Mouse (Mus musculus) spleen, postnatal 36 days (tissue): ENCODE measurements around the gene Slc29a1.
A peak's percentile ranks its signal among the peaks of the same experiment; 100 is the strongest.

Experiments
- DNase-seq, 2 experiments: peaks; one replicate each; pipeline ENCODE4 v3.0.0; 2022; ENCODE audit warnings: low spot score in 2 of 2, mixed read lengths in 1 of 2

The Slc29a1 gene

DNA sequence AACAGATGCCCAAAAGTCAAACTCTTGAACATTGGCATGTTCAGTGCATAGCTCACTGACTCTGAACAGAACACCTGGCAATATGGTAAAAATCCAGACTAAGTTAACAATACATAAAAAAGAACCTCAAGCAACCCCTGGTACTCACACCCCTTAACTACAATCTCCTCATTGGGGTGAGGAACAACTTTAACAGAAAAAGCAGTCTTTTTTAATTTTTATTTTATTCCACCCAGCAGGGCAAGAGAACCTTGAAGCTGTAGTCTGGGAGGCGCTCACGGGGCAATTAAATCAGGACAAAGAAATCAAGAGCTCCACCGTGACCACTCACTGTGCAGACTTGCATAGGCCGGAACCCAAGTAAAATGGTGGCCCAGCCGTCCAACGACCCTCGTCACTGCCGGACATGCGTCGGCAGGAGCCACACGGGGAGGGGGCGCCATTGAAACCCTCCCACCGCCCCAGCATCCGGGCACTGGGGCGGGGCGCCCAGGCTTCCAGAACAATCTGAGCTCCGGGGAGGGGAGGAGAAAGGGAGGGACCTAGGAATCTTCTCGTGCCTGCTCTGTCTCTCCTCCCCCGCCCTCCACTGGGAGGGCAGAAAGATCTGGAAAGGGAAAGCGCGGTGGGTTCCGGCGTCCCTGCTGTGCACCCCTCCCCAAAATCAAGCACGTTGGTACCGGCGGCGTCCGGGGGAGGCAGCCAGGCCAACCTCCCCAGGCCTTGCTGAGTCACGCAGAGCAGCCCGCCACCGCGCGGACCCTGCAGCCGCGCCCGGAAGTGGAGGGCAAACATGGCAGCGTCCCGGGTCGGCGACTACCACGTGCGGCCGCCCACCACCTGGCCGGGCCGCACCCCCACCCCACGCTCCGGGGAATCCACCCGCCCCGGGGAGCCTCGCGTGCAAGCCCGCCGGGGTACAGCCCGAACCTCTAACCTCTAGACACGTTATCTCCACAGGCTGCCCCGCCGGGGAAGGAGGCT is 27.0 kb downstream of the Slc29a1 start:
- peak; percentile 62 to 64 for DNase-seq

DNA sequence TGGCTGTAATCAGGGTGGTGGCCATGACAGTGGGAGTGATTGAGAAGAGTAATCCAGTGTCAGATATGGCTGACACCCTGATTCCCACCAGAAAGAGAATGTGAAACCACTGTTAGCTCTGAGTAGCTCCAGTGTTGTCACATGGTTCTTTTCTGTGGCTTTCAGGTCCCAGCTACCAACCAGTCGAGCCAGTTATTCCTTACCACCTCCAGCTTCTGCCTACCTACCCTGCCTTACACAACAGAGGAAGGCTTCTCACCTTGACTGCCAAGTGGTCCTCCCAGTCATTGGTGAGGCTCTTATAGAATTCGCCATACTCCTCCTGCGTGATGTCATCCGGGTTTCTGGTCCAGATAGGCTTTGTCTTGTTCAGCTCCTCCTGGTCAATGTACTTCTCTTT is 29.4 kb downstream of the Slc29a1 start:
- no peak for DNase-seq

DNA sequence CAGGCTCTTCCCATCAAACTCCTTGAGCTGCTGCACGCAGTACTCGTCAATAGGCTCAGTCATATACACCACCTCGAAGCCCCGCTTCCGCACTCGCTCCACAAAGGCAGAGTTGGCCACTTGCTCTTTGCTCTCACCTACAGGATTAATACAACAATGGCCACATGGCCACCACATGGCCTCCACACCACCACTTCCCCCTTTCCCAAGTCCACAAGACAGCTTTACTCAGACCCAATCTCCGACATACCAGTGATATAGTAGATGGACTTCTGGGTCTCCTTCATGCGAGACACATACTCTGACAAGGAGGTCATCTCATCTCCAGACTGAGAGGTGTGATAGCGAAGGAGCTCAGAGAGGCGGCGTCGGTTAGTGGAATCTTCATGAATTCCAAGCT is 30.4 kb downstream of the Slc29a1 start:
- no peak for DNase-seq

DNA sequence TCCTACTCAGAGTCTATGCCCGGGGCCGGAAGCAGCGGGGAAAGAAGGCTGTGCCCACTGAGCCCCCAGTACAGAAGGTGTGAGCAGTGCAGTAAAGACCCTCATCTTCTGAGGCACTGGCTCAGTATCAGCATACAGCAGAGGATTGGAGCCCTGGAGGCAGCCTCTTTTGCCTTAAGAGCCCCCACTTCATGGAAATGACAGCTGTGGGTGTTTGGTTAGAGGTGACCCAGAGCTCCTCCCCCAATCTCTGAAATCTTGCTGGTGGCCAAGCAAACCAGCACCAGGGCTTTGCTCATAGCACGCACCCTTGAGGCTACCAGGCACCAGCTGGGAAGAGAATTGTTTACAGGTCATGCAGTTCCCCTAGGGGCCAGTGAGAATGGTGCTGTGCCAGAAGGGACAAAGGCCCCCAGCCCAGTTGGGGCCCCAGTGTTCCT is 32.2 kb downstream of the Slc29a1 start:
- no peak for DNase-seq

DNA sequence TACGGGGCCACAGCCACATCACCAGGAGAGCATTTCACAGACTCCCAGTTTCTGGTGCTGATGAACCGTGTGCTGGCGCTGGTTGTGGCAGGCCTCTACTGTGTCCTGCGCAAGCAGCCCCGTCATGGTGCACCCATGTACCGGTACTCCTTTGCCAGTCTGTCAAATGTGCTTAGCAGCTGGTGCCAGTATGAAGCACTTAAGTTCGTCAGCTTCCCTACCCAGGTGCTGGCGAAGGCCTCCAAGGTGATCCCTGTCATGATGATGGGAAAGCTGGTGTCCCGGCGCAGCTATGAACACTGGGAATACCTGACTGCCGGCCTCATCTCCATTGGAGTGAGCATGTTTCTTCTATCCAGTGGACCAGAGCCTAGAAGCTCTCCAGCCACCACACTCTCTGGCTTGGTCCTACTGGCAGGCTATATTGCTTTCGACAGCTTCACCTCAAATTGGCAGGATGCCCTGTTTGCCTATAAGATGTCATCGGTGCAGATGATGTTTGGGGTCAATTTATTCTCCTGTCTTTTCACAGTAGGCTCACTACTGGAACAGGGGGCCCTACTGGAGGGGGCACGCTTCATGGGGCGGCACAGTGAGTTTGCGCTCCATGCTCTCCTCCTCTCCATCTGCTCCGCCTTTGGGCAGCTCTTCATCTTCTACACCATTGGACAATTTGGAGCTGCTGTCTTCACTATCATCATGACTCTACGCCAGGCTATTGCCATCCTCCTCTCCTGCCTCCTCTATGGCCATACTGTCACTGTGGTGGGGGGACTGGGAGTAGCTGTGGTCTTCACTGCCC is 32.8 kb downstream of the Slc29a1 start:
- DNase-seq = no peak

DNA sequence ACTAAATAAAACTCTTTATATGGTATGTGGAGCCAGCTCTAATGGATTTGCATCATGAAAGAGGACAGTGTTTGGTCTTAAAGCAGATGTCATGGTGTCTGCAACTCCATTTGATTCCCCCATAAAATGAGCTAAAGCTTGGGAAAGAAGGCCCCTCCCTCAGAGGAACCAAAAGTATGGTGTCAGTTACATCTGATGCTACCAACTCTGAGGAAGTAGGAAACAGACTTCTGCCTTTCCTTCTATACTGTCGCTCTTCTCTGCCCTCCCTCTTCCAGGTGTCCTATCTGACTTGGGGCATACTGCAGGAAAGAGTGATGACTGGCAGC is 33.4 kb downstream of the Slc29a1 start:
- no peak for DNase-seq

DNA sequence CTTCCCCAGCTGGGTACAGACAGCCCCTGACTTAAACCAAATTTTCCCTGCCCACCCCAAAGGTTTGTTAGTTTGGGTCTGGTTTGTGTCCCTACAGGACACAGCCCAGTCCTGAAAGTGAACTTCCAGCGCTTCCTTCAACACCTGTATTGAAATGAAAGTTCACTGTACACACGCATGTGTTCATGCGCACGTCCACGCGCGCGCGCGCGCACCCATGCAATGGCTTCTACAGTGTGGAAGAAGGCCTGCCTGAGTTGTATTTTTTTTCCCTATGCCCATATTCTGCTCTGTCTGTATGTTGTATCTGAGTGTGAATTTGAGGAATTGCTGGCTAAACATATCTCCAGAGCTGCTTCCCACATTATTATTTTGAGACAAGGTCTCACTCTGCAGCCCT is 34.3 kb downstream of the Slc29a1 start:
- DNase-seq = no peak

DNA sequence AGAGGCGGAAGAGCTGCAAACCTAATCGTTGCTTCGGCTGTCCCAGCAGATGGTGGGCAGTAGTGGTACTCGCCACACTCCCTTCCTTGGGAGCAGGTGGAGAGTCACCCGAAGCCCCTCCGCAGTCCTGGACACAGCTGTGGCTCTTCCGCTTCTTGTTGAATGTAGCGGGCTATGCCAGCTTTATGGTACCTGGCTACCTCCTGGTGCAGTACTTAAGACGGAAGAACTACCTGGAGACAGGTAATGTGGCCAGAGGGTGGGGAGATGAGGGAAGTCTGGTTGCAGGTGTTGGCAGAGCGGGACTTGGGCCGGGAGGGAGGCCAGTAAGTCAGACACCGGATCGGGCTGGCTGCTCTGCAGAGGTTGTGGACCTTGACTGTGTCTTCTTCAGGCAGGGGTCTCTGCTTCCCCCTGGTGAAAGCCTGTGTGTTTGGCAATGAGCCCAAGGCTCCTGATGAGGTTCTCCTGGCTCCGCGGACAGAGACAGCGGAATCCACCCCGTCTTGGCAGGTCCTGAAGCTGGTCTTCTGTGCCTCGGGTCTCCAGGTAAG is 34.8 kb downstream of the Slc29a1 start:
- no peak for DNase-seq

DNA sequence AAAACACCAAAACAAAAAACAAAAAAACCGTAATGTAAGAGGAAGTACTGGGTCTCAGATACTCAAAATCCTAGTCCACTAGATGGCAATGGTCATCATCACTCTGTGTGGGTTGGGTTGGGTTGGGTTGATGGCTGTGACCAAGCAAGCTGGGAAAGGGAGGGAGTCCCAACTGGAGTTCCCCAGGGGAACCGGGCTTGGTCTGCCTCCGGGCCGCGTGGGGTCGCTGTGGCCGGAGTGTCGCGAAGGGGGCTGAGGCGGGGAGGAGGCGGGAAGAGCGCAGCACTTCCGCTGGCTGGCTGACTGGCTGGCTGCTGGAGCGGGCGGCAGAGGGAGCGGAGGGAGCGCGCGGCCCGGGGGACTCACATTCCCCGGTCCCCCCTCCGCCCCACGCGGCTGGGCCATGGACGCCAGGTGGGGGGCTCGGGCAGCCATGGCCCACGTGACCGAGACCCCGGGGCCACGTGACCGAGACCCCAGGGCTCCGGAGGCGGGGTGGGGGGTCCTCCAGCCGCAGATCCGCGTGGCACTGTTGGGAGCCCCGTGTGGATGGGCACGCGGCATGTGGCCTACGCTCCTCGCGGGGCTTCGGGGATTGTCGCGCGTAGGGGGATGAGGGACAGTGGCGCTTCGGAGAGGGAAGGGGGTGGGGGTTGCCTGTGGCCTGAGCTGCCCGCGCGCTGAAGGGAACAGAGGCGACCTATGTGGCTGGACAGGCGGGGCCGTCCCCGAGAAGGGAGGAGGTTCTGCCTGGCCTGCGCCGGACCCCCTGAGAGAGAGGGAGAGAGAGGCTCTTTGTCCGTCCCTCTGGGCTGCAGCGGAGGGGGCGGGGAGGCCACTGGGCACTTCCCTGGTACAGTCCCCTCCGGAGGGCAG is 35.5 kb downstream of the Slc29a1 start, which contains the start of gene Slc35b2:
Gene Slc35b2, plus strand, starts transcription at position 220 of the 876 bp plus-strand sequence.
- DNase-seq = peak; percentile 86

DNA sequence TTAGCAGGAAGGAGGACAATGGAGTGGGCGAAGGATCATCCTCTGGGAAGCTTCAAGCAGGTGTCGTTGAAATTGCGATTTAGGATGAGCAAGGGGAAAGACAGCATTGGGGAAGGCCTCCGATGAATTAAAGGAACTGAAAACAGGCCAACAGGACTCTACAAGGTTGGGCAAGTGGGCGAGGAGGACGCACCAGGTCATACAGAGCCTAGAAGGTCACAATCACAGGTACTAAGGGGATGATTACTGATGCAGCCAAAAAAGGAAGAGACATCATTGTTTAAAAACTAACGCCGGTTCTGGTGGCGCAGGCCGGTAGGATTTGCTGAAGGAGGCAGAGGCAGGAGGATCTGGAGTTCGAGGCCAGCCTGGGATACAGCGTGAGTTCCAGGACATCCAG is 36.2 kb downstream of the Slc29a1 start:
- DNase-seq = peak in 1 of 2 experiments; percentile 34

DNA sequence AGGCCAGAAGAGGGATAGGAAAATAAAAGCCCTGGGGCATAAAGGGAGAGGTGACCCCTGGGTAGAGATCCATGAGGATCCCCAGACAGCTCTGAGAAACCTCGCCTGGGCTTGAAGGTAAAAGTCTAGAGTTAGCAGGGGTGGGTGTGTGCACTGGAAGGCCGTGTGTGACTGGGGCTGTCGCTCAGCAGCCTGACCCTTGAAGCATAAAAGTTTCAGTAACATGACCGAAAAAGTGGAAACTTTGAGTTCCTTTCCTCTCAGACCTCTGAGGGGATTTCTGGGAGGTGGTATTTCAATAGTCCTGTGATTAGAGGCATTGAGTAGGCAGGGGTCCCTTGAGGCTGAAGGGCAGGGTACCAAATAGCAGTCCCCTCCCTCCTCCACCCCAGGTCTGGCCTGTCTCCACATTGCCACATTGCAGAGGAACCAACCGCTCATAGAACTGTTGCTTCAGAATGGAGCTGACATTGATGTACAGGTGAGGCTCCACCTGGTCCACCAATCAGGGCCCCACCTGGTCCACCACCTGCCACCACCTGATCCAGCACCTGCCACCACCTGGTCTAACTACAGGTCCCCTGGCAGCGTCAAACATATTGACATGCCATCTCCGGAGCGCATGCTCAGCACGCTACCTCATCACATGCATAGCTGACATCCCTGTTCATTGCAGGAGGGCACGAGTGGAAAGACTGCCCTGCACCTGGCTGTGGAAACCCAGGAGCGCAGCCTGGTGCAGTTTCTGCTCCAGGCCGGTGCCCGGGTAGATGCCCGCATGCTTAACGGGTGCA is 39.5 kb downstream of the Slc29a1 start:
- DNase-seq = peak; percentile 51 to 55

DNA sequence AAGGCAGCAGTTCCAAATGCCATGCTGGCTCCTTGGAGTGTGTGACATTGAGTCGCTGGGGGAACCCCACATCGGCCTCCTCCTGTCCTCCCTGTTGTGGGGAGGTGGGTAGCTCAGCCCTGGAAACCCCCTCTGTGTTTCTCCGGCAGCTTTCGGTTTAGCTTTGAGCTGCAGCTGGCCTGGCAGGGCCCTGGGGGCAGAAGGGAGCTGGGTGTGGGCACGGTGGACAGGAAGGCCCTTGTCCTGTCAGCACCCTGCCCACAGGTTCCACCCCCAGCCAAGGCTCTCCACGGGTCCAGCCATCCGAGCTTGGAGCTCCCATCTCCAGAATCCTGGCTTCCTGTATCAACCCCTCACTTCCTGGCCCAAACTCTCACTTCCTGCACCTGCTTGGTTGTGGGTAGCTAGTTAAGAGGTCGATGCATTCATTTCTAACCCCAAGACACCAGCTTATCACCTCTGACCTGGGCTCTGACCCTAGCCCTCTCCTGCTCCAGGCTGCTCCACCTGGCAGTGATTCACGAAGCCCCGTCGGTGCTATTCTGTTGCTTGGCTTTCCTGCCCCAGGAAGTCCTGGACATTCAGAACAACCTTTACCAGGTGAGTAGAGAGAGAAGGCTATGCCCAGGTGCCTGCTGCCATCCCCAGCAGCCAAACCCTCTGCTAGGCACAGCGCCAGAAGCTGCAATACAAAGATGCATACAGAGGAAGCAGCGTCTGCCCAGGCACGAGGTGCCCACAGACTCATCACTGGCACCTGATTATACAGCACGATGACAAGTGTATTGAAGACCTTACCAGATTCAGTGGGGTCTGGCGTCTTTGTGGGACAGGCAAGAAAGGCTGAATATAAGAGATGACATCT is 41.2 kb downstream of the Slc29a1 start:
- DNase-seq = peak; percentile 65 to 66

DNA sequence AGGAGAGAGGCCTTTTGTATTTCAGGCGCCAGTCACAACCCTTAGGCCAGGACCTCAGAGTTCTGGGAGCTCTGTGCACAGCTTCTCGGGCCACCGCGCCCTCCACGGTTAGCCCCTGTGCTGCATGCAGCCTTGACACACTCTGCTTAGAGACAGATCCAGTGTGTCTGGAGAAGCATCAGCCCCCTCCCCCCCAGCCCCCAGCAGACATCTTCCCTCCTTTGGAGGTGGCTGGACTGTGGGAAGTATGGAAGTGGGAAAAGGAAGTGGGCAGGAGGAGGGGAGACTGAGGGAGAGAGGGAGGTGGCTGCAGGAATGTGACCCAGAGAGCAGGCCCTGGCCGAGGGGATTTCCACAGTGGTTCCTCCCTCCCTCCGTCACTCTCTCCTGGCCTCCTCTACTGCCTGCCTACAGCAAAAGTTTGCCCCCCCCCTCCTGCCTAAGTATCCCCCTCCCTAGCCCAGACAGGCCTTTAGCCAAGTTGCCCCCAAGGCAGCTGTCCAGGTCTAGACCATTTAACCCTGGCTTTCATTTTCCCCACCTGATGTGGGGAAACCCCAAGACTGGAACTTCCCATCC is 42.1 kb downstream of the Slc29a1 start:
- DNase-seq = peak; percentile 53 to 55

DNA sequence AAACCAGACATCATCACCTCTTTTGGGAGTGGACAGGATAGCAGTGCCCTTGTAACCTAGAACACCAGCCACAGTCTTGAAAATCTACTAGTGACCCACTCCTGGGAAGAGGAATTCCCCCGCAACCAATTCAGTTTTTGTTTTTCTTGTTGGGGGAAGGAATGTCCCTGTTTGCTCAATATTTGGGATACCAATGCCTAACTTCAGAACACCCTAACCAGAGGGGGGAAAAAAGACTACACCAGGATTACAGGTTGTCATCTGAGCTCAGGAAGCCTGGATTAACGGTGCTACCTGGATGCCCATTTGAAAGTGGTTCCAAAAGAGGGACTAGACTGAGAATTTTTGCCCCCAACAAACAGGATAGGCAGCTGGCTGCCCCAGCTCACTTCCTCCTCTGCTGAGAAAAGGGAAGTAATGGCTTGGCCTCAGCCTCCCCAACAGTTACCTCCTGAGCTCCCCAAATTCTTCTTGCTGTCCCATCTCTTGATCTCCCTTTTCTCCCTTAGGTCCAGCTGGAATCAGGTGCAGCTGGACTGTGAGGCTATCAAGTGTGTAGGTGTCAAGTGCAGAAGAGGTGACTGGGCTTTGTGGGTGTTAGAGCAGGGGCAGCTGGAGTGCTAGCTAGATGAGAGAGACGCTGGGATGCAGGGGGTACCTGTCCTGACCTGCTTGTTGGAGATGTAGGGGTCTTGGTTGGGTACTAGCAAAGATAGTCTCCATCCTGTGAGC is 42.7 kb downstream of the Slc29a1 start:
- DNase-seq = peak; percentile 68

DNA sequence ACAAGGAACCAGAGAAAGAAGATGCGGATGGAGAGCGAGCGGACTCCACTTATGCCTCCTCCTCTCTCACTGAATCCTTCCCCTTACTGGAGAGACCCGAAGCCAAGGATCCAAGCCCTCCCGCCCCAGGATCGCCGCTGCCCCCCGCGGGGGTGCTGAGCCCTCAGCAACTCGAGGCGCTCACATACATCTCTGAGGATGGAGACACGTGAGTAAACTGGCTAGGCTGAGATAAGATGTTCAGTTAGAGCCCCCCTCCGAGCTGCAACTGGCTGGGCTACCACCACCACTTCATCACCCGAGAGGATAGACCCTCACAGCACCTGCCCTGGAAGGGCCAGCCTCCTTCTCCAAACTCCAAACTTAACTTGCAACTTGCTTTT is 43.3 kb downstream of the Slc29a1 start:
- peak in 1 of 2 experiments; percentile 28 for DNase-seq

DNA sequence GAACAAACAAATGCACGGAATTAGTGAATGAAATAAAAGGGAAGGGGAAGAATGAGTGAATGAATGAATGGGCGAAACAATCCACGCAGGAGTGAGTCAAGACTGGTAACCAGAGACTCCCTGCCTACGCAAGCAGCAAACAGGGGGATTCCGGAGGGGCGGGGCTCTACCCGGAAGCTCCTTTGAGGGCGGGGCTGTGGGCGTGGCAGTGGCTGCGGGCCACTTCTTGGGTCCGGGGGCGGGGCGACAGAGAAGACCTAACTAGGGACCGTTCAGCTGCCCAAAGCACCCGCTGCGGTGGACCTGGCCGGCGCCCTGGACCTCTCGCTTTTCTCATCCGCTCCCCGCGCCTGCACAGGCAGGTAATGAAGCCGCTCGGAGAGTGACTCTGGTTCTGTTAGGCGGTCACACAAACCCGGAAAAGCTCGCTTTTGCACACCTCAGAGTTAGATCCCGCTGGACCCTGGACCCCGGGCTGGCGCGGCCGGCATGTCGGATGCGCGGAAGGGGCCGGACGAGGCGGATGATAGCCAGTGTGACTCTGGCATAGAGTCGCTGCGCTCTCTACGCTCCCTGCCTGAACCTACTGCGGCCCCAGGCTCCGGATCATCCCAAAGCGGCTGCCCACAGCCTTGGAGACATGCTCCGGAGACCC is 43.8 kb downstream of the Slc29a1 start, which contains the start of gene Nfkbie:
Gene Nfkbie, plus strand, starts transcription at position 252 of the 655 bp plus-strand sequence.
- peak; percentile 98 for DNase-seq

DNA sequence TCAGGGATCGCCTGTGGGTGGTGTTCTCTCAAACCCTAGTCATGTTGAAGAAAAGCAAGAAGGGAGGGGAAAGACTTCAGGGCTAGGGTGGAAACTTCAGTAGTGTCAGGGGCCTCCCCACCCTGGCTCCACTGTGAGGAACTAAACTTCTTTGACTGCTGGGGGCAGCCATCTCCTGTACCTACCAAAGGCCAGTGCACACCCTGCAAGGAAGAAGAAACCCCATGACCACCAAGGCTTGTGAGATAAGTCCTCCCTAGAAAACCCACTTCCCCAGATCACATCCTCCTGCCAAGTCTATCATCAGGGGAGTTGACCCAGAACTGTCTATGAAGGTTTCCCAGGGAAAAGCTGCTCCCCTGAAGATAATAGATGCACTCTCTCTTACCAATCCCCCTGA is 45.0 kb downstream of the Slc29a1 start:
- DNase-seq = peak; percentile 50 to 52

DNA sequence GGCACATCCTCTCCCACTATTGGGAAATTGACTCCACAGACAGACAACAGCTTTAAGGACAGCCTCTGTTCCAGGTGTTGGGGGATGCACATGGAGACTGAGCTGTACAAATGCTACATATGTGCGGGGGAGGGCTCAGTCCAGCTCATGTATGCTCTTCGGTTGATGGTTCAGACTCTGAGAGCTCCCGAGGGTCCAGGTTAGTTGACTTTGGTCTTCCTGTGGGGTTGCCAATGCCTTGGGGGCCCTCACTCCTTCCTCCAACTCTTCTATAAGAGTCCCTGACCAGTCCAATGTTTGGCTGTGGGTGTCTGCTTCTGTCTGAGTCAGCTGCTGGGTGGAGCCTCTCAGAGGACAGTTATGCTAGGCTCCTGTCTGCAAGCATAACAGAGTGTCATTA is 46.3 kb downstream of the Slc29a1 start:
- no peak for DNase-seq
